Mouse (Mus musculus) right cerebral cortex, postnatal 4 days (tissue): Measurements from ENCODE around the gene Gm49384.

Experiments
- DNase-seq: peaks from one replicate; pipeline ENCODE4 v3.0.0-alpha.2; 2022

The Gm49384 gene

DNA sequence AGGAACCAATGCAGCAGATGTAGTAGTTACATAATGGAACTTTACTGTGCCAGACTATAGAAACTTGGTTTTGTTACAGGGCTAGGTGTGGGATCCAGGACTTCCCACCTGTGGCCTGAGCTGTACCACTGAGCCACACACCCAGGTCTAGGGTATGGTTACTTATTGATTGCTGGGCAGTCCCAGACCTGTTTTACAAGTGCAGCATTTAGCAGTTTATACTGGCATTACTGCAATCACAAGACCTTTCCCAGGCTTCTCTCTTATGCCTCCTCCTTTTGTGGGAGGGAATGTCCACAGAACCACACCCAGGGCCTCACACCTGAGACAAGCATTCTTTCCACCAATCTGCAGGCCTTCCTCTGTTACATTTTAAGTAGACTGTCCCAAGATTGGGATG is 5.1 kb downstream of the Gm49384 start:
- DNase-seq, result no peak

DNA sequence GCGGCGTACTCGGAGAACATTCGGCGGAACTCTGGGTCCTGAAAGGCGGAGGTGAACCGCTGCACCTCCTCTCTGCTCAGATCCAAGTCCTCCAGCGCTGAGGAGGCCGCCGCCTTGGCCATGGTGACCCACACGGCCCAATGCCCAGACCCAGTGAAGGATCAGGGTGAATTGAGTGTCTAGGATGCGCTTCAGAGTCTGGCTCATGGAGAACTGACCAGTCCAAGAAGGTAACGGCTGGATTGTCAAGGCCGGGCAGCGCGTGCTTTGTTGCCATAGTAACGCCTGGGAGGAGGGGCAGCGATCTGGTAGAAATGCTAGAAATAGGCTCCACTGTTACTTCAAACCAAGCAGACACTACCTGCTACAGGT is 5.9 kb downstream of the Gm49384 start, which contains the start of gene Dnaaf2:
Gene Dnaaf2 (minus strand): TSS at position 266 of the 372 bp plus-strand sequence.
- peak; percentile 57 for DNase-seq

DNA sequence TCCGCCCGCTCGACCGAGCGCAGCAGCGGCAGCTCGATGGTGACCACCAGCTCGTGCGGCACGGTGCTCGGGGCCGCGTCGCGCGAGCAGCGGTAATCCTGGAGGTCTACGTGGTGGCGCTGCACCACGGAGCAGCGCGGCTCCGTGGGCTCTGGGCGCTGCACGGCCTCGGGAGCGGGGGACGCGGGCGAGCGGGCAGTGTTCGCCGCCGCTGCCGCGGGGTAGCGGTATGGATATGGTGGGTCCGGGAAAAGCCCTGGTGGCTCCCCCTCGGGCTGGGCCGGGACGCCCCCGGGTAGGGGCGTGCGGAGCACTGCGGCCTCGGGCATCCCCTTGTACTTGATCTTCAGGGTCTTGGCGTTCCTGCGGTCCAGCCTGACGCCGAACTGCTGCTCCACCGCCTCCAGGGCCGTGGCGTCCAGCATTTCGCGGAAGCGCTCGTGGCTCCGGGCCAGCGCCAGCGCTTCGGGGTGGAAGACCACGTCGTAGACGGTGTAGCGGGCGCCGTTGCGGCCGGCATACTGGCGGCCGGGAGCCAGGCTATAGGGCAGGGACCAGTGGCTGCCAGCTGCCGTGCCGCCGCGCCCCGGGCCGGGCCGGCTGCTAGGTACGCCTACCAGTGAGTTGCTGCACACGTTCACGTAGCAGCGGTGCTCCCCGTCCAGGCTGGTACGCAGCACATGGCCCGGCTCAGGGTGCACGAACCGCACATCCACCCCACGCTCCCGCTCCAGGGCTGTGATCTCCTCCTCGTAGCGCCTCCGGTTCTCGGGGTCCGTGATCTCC is 6.5 kb downstream of the Gm49384 start:
- DNase-seq, result peak; percentile 62

DNA sequence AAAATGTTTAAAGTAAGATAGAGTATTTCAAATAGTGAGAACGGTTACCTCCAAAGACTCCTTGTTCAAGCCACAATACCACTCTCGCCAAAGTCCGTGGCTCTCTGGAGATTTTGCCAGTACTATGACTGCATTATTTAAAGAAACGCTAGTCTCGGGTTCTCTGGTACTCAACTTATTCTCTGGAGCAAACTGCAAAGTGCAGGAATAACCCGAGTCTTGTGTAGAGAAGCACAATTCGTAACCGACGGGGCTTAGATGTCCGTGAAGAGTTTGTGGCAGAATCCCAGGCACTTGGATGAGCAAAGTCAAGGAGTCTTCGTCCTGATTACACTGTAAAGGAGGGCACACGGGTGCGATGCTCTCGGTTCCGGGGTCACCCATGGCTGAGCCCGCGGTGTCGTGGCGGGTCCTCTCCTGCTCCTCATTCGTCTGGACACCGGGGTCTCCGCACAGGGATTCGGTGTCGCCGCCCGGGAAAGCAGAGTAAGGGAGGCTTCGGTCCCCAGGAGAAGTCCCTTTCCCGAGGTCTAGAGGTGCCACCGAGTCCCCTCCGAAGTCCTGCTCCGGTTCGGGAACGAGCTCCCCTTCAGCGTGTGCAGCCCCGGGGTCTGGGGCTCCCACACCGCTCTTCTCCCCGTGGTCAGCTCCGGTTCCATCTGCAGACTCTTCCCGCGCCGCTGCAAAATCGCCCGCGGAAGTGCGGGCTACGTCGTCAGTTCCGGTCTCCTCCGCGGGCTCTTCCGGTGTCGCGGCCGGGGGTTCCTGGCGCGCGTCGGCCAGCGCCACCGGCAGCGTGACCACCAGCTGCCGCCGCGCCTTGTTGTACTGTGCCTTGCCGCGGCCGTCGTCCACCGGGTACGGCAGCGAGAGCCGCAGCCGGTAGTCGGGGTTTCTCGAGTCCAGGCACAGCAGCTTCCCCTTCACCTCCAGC is 7.4 kb downstream of the Gm49384 start, which contains the start of gene Gm49383:
Gene Gm49383 (minus strand): TSS at position 661 of the 934 bp plus-strand sequence.
- DNase-seq, result peak; percentile 68

DNA sequence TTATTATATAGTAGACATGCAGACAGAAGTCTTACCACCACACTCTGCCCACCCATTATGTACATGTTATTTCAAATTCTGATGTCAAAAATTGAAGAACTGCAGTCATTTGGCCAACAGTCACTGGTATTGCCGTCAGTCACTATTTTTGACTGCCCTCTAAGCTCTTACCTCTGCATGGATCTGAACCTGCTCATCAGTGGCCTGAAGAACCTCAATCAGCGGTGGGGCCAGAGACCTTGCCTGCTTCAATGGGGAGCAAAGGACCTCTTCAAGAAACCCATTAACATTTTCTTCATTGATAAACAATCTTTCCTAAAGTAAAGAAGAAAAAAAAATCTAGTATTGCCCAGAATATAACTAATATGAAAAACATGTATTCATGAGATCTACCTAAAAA is 11.4 kb downstream of the Gm49384 start:
- no peak for DNase-seq

DNA sequence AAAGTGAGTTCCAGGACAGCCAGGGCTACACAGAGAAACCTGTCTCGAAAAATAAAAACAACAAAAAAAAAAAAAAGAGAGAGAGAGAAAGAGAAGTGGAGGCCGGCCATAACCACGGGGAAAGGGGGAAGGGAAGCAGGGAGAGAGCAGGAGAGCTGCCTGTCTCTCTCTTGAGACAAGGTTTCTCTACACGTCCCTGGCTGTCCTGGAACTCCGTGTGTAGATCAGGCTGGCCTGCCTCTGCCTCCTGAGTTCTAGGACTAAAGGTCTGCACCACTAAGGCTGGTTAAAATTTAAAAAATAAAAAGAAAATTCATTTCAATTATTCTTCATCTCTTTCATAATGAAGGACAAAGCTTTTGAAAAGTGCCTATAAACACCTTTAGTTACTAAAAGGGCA is 12.7 kb downstream of the Gm49384 start:
- DNase-seq, result no peak

DNA sequence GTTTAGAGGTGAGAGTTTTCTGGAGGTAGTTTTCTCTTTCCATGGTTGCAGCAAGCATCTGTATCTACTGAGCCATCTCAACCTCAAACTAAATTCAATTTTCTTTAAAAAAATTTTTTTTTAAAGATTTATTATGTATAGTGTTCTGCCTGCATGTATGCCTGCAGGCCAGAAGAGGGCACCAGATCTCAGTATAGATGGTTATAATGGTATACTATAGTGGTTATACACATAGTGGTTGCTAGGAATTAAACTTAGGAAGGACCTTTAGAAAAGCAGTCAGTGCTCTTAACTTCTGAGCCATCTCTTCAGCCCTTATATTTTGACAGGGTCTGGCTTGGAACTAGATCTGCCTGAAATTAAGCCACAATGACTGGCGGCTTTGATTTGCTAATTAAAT is 13.5 kb downstream of the Gm49384 start:
- no peak for DNase-seq

DNA sequence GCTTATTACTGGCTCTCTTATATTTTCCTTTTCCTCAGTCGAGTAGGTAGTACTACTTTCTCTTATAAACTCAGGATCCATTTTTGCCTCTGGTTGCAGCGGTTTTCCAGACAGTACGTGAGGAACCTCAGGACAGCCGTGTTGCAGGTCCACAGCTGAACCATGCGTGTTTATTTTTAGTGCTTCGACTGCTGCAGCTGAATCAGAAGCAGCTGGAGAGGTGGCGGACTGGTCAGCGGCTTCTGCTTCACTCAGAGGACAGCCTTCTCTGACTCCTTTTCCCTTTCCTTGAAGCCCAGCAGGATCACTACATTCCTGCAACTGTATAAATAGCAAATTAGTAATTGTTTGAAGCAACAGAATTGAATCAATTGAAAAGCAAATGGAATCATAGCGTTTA is 14.0 kb downstream of the Gm49384 start:
- DNase-seq, result no peak

DNA sequence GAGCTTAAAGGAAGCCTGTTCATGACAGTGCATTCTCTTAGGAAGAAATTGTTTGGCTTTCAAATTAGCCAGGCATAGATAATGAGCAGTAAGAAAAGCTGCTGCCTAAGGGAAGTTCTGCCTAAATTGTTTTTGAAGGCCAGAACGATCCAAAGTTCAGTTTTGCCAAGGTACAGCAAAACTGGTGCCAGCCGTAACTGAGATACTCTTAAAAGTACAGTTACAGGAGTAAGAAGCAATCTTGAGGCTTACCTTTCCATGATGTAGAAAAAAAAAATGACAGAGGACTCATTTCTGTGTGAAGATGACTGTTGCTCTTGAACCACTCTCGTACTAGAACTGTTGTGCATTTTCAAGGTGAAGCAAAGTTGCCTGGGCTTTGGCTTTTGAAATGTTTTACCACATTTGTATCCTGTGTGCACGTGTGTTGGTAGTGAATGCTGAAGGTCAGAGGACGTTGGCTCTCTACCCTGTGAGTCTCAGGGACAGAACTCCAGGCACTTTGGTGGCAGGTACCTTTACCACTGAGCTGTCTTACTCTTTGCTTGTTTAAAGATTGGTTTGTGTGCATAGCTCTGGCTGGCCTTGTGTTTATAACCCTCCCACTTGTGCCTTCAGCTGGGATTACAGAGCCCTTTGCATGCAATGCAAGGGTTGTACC is 17.1 kb downstream of the Gm49384 start:
- DNase-seq, result no peak

DNA sequence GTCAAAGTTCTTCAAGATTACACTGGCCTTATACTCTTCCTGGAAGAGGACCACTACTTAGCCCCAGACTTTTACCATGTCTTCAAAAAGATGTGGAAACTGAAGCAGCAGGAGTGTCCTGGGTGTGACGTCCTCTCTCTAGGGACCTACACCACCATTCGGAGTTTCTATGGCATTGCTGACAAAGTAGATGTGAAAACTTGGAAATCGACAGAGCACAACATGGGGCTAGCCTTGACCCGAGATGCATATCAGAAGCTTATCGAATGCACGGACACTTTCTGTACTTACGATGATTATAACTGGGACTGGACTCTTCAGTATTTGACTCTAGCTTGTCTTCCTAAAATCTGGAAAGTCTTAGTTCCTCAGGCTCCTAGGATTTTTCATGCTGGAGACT is 18.7 kb downstream of the Gm49384 start:
- DNase-seq, result no peak

DNA sequence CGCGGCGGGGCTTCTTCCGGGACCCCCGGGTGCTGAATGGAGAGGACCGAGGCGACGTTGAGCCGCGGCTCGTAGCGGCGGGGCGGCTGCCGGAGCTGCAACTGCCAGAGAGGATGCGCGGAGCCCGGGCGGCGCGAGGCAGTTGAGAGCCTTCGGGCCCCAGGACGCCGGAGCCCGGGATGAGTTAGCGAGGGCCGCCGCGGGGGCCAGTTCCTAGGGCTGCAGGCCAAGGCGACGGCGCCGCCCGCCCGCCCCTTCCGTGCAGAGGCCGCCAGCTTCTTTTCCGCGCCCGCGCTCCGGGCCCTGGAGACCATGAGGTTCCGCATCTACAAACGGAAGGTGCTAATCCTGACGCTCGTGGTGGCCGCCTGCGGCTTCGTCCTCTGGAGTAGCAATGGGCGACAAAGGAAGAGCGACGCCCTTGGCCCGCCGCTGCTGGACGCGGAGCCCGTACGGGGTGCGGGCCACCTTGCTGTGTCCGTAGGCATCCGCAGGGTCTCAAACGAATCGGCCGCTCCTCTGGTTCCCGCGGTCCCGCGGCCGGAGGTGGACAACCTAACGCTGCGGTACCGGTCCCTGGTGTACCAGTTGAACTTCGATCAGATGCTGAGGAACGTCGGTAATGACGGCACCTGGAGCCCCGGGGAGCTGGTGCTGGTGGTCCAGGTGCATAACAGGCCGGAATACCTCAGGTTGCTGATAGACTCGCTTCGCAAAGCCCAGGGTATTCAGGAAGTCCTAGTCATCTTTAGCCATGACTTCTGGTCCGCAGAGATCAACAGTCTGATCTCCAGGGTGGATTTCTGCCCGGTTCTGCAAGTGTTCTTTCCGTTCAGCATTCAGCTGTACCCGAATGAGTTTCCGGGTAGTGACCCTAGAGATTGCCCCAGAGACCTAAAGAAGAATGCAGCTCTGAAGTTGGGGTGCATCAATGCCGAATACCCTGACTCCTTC is 19.4 kb downstream of the Gm49384 start:
- no peak for DNase-seq

DNA sequence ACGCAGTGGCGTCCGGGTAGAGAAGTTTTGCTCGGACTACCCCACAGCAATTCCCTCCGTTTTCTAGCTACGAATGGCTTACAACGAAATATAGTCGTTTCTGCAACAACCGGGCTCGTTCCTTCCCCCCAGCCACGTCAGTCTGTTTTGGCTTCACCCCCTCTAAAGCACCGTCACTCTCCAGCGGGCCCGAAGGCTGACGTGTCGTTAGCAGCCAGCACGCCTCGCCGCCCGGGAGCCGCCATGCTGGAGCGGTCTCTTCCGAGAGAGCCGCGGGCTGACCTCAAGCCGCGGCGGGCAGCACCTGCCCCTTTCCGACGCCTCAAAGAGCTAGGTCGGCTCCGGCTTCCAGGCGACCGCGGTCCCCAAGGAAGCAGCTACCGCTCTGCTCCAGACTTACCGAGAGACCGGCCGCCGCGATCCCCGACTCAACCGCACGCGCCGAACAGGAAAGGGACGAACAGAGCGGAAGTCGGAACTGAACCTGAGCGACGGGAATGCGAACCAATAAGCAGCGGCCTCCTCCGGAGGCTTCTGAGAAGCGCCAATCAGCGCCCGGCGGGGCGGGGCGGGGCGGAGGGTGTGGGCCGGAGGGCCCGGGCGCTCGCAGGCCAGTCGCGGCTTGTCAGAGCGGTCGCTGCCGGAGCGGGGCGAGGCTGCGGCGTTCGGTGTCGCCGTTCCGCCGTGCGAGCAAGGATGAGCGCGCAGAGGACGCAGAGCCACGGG is 20.3 kb downstream of the Gm49384 start, which contains the start of the genes Rpl36al and Mgat2:
Gene Rpl36al (minus strand): TSS at position 501 of the 726 bp plus-strand sequence.
Gene Mgat2 (plus strand): TSS at position 575 of the 726 bp plus-strand sequence.
- DNase-seq, result peak; percentile 100

DNA sequence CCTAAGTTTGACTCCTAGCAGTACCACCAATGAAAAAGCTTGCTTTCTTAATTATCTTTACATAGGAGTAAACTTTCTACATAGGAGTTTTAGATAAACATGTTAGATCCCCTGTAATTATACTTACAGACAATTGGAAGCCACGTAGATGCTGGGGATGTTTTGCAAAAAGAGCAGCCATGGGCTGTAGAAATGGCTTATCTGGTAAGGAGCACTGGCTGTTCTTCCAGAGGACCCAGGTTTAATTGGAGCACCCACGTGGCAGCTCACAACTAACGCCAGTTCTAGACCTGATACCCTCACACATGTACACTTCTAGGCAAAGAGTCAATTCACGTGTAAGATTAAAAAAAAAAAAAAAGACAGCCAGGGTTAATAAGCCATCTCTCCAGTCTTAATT is 22.3 kb downstream of the Gm49384 start:
- DNase-seq, result no peak

DNA sequence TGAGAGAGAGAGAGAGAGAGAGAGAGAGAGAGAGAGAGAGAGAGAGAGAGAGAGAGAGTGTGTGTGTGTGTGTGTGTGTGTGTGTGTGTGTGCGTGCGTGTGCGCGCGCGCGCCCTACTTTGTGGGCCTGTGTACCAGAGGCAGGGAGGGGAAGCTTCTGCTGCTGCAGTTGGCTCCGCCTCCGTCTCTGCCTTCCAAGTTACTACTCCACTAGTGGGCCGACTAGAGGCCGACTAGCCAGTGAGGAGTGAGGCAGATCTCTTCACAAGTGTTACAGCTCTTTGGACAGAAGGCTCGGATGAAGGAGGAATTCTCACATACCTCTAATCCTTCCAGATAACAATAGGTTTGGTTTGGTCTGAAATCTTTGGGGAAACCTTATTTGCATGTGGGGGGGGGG is 24.7 kb downstream of the Gm49384 start:
- no peak for DNase-seq

DNA sequence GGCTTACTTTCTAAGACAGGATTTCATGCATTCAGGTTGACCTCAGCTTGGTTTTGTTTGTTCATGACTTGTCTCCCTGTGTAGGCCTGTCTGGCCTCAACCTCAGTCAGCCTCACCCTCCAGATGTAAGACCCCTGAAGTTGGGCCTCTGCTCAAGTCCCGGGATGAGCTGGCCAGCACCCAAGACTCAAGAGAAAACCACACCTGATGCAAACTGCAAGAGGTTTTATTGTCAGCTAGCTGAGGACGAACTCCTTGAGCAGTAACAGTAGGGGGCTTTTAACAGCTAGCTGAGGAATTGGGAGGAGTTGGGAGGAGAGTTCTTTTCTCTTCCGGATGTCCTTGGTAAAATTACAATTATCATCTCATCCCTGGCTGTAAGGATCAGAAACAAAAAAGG is 26.5 kb downstream of the Gm49384 start:
- DNase-seq, result no peak

DNA sequence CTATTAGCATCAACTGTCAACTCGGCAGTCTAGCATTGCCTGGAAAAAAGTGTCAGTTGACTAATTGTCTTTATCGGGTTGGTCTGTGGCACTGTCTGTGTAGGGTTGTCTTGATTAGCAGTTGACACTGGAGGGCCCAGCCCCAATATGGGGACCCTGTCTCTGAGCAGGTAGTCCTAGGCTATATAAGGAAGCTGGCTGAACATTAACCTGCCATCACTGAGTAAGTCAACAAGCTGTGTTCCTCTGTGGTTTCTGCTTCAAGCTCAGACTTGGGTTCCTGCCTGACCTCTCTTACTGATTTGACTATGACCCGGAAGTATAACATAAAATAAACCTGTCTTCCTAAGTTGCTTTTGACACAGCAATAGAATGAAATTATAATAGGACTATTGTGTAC is 28.1 kb downstream of the Gm49384 start:
- DNase-seq, result no peak

DNA sequence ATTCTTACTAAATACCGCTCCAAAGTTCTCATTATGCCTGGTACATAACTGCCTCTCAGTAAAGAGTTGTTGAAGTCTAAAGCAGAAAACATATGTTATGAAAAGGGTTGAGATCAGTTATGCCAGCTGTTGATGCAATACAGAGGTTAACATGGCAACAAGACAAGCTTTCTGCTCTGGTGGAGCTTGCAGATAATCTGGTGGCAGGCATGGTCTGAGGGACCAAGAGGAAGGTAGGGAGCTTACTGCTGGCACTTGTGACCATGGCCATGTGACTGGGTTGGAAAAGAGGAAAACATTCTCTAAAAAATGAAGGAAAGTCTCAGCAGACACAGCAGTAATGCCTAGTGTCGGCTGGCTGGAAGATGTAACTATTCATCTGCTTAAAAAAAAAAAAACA is 32.8 kb downstream of the Gm49384 start:
- DNase-seq, result no peak

DNA sequence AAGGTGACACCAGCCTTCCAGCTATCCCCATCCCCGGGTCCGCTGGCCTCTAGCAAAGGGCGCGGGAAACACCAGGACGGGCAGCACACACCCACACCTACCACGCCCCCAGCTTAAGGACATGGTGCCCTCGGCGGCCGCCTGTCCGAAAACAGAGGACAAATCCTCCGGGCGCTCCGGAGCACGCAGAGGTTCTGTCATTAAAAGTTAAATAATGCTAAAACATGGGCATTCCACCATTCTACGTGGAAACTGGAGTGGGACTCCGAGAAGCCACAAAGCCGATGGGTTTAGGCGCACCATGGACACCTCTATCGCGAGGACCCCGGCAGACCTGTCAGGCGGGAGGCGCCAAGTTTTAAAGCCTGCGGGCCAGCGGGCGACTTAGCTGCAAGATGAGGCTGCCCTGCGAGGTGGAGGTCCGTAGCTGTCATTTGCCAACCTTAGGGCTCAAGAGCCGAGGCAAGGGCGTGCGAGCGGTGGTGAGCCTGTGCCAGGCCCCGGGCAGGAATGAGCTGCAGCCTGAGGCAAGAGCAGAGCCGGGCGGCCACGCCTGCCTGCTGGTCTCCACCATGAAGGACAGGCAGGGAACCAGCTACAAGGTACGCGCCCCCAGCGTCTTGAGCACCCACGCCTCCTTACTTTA is 35.5 kb downstream of the Gm49384 start, which contains the start of gene Lrr1:
Gene Lrr1 (plus strand): TSS at position 354 of the 646 bp plus-strand sequence.
- peak; percentile 79 for DNase-seq

DNA sequence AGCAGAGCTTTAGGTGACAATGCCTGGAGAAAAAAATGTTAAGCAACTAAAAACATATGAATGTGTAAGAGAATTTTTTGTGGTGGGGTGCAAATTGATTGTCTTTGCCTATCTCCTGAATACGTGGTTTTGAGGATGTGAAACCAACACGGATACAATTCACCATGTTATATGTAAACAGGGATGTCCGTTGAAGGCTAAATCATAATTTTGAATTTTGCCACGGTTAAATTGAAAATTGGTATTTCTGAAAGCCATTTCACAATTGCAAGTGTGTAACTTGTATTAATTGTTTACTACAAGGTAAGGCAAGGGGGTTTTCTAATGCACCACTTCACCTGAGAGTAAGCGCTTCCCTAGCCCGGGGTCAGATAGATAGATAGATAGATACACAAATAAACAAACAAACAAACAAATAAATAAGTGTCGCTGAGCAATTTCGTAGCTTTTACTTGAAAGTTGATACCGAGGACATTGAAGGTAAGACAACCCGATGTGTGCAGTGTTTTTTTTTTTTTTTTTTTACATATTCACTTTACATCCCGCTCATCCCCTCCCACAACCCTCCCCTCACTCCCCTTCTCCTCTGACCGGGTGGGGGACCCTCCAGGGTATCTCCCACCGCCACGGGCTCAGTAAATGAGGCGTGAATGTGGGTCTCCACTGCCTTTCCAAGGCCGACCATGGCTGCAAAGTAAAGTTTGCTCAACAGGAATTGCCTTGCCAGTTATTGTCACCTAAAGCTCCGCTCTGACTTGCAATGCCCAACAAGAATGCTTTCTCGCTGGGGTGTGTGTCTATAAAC is 36.2 kb downstream of the Gm49384 start:
- no peak for DNase-seq
